Mouse (Mus musculus): ENCODE measurements at regions not wholly inside any gene's neighbourhood (a gene's known extent, or its start where the extent isn't known, plus 50 kb on each side); places are given as distances from the start of the nearest gene placed in this dataset.

DNA sequence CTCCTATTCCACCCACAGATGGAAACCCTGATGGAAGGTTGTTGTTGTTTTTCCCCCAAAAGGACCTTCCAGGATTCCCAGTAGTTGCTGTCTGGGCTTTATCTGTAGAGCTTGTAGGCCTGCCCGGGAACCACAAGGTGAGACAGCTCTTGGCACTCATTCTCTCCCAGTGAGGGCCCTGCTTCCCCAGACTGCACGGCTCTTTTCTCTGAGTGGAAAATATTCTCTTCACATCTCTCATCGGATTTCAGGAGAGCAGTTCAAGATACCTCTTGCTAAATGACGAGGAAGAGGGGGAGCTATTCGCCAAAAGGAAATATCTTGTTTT lies 140.0 kb upstream of the Ank start:
- Histone ChIP-seq H3K9me3 (replicated peaks; ENCODE audit: control insufficient read depth, low read length) (no peaks in the 10 kb centered on the region), H3K4me2 (ENCODE audit: low read depth, low read length) (no peak overlapping the region), H3K4me3 (replicated peaks; ENCODE audit: low read length) (no peak overlapping the region), H3K36me3 (ENCODE audit: control insufficient read depth, insufficient read depth, low read length) (no peaks in the 10 kb centered on the region), H3K4me1 (ENCODE audit: control insufficient read depth, insufficient read depth, low read length) (no peaks in the 10 kb centered on the region), H3K27me3 (ENCODE audit: control insufficient read depth, insufficient read depth, low read length) (no peaks in the 10 kb centered on the region), H3K9ac (ENCODE audit: low read length) (no peak overlapping the region), H3K27ac (ENCODE audit: low read length) (no peak overlapping the region)
- ATAC-seq (ENCODE audit: insufficient read depth, low FRiP score) = no peak
- WGBS = 69% methylated on average over 5 of the region's 5 CpGs

- Histone ChIP-seq H3K27ac (ENCODE audit: low read length) (no peak overlapping the region), H3K4me2 (ENCODE audit: low read depth, low read length) (no peak overlapping the region), H3K9ac (ENCODE audit: low read length) (no peak overlapping the region), H3K36me3 (ENCODE audit: control insufficient read depth, insufficient read depth, low read length) (no peaks in the 10 kb centered on the region), H3K4me3 (replicated peaks; ENCODE audit: low read length) (no peak overlapping the region), H3K9me3 (replicated peaks; ENCODE audit: control insufficient read depth, low read length) (no peaks in the 10 kb centered on the region), H3K4me1 (ENCODE audit: control insufficient read depth, insufficient read depth, low read length) (no peaks in the 10 kb centered on the region), H3K27me3 (ENCODE audit: control insufficient read depth, insufficient read depth, low read length) (no peaks in the 10 kb centered on the region)
- WGBS = 83% methylated on average over 5 of the region's 5 CpGs
- ATAC-seq (ENCODE audit: insufficient read depth, low FRiP score) = no peak
These were observed 138.7 kb upstream of the Ank start for GRCm38 (mm10) chr15:27327744-27328143.

GRCm38 (mm10) chr15:27328441-27328840 lies 138.0 kb upstream of the Ank start:
- H3K4me2 ChIP-seq (ENCODE audit: low read depth, low read length) = no peak overlapping the region
- ATAC-seq (ENCODE audit: insufficient read depth, low FRiP score) = no peak

DNA sequence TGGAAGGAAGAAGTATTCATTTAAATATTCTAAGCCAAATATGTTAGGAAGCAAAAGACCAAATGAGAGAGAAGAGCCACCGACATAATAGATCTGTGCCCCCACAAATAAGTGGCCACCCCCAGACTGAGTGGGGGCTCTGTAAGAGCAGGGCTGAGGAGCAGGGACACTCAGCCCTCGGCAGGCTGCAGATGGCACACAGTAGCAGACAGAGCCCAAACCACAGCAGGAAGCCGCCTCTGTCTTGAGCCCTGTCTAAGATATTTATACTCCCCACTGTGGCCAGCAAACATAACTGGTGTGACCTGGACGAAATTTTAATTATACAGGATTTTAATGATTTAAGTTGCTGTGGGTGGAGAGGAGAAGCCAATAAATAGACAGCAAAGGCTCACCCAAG lies 126.4 kb upstream of the Ank start:
- no peaks in the 10 kb centered on the region for H3K36me3 ChIP-seq (ENCODE audit: control insufficient read depth, insufficient read depth, low read length)
- no peak for ATAC-seq (ENCODE audit: insufficient read depth, low FRiP score)
- no peak overlapping the region for H3K9ac ChIP-seq (ENCODE audit: low read length)
- no peak overlapping the region for H3K27ac ChIP-seq (ENCODE audit: low read length)
- no peak overlapping the region for H3K4me2 ChIP-seq (ENCODE audit: low read depth, low read length)
- H3K4me1 ChIP-seq (ENCODE audit: control insufficient read depth, insufficient read depth, low read length) = no peaks in the 10 kb centered on the region
- H3K27me3 ChIP-seq (ENCODE audit: control insufficient read depth, insufficient read depth, low read length) = no peaks in the 10 kb centered on the region
- H3K9me3 ChIP-seq (replicated peaks; ENCODE audit: control insufficient read depth, low read length) = no peaks in the 10 kb centered on the region; the same call in 1 of the 2 replicates
- WGBS = 65% methylated on average over 4 of the region's 4 CpGs
- no peak overlapping the region for H3K4me3 ChIP-seq (replicated peaks; ENCODE audit: low read length)

More at GRCm38 (mm10) chr15:27328441-27328840, 138.0 kb upstream of the Ank start:
- Histone ChIP-seq H3K9ac (ENCODE audit: low read length) (no peak overlapping the region), H3K36me3 (ENCODE audit: control insufficient read depth, insufficient read depth, low read length) (no peaks in the 10 kb centered on the region), H3K4me1 (ENCODE audit: control insufficient read depth, insufficient read depth, low read length) (no peaks in the 10 kb centered on the region), H3K27ac (ENCODE audit: low read length) (no peak overlapping the region), H3K4me3 (replicated peaks; ENCODE audit: low read length) (no peak overlapping the region), H3K27me3 (ENCODE audit: control insufficient read depth, insufficient read depth, low read length) (no peaks in the 10 kb centered on the region), H3K9me3 (replicated peaks; ENCODE audit: control insufficient read depth, low read length) (no peaks in the 10 kb centered on the region)
- 88% methylated on average over 2 of the region's 2 CpGs for WGBS

DNA sequence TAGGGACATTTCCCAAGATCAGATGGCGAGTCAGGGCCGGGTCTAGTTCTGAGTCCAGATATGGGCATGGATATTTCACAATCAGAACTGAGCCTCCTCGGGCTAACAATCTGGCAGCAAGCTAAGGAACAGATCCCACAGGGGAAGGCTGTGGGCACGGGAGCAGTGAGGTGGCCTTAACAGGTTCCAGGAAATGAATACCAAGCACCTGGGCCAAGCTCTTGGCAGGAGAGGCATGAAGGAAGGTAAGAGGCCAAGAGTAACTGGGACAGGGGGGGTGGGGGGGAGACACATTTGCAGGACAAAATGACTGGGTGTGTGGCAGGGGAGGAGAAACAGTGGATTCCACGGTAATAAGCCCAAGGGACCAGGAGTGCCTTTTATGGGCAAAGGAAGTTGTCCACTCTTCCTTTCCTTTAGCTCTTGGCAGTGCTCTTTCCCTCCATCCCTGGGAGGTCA lies 124.9 kb upstream of the Ank start:
- Histone ChIP-seq H3K27me3 (ENCODE audit: control insufficient read depth, insufficient read depth, low read length) (no peaks in the 10 kb centered on the region), H3K9ac (ENCODE audit: low read length) (no peak overlapping the region), H3K4me2 (ENCODE audit: low read depth, low read length) (no peak overlapping the region), H3K9me3 (replicated peaks; ENCODE audit: control insufficient read depth, low read length) (no peaks in the 10 kb centered on the region; the same call in 1 of the 2 replicates), H3K4me1 (ENCODE audit: control insufficient read depth, insufficient read depth, low read length) (no peaks in the 10 kb centered on the region), H3K27ac (ENCODE audit: low read length) (no peak overlapping the region), H3K4me3 (replicated peaks; ENCODE audit: low read length) (no peak overlapping the region), H3K36me3 (ENCODE audit: control insufficient read depth, insufficient read depth, low read length) (no peaks in the 10 kb centered on the region)
- no peak for ATAC-seq (ENCODE audit: insufficient read depth, low FRiP score)
- WGBS = 74% methylated on average over 5 of the region's 5 CpGs

DNA sequence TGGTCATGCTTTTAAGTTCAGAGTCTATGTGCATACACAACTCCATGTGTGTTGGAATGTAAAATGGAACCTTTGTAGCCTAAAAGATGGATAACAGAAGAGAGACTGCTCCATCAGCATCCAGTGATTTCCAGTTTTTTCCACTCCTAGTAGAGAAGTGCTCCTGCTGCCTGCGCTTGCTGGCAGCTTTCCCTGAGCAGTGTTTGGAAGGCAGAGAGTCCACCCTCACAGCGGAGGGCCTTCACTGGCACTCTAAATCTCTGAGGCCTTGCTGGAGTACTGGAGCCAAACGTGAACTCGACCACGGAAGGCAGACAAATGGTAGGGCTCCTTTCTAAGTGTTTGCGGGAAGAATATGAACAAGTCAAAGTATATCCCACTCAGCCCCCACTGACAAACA lies 108.0 kb upstream of the Ank start:
- H3K27me3 ChIP-seq (ENCODE audit: control insufficient read depth, insufficient read depth, low read length) = no peaks in the 10 kb centered on the region
- no peak overlapping the region for H3K27ac ChIP-seq (ENCODE audit: low read length)
- H3K36me3 ChIP-seq (ENCODE audit: control insufficient read depth, insufficient read depth, low read length) = no peaks in the 10 kb centered on the region
- H3K4me1 ChIP-seq (ENCODE audit: control insufficient read depth, insufficient read depth, low read length) = no peaks in the 10 kb centered on the region
- 42% methylated on average over 6 of the region's 6 CpGs for WGBS
- no peak for ATAC-seq (ENCODE audit: insufficient read depth, low FRiP score)
- H3K4me3 ChIP-seq (replicated peaks; ENCODE audit: low read length) = no peak overlapping the region
- H3K9me3 ChIP-seq (replicated peaks; ENCODE audit: control insufficient read depth, low read length) = no peaks in the 10 kb centered on the region
- H3K4me2 ChIP-seq (ENCODE audit: low read depth, low read length) = no peak overlapping the region
- H3K9ac ChIP-seq (ENCODE audit: low read length) = no peak overlapping the region

DNA sequence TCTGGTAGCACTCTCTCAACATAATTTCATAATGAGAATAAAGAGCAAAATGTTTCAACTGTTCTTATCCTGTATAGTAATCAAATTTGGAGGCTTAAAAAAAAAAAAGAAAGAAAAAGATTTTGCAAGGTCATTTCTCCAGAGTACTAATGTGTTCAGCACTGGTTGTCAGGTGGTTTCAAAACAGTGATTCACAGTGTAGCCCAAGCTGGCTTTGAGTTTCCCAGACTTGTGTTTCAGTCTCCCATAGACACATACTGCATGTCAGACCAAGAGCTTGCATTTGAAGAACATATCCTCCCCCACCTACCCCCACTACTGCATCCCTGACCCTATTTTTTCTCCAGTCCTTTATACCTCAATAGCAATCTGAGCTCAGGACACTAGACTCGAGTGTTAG lies 107.2 kb upstream of the Ank start:
- Histone ChIP-seq H3K4me1 (ENCODE audit: control insufficient read depth, insufficient read depth, low read length) (no peaks in the 10 kb centered on the region), H3K4me3 (replicated peaks; ENCODE audit: low read length) (no peak overlapping the region), H3K9me3 (replicated peaks; ENCODE audit: control insufficient read depth, low read length) (no peaks in the 10 kb centered on the region), H3K27me3 (ENCODE audit: control insufficient read depth, insufficient read depth, low read length) (no peaks in the 10 kb centered on the region), H3K9ac (ENCODE audit: low read length) (no peak overlapping the region), H3K4me2 (ENCODE audit: low read depth, low read length) (no peak overlapping the region), H3K27ac (ENCODE audit: low read length) (no peak overlapping the region), H3K36me3 (ENCODE audit: control insufficient read depth, insufficient read depth, low read length) (no peaks in the 10 kb centered on the region)
- ATAC-seq (ENCODE audit: insufficient read depth, low FRiP score) = no peak
- WGBS = 61% methylated on average over 1 of the region's 1 CpGs

DNA sequence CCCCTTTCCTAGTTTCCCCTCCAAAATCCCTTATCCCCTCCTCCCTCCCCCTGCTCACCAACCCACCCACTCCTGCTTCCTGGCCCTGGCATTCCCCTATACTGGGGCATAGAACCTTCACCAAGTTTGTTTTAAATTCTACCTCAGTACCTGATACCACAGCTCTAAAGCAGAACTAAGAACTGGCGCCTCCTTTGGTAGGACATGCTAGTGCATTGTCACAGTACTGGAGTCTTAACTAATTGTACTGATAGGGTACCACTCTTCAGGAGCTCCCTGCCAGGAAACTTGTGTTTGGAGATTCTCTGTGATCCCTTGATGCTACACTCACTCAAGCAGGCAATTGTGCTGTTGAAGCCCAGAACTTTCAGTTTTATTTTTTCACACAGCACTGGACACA lies 92.0 kb upstream of the Ank start:
- no peaks in the 10 kb centered on the region for H3K27me3 ChIP-seq (ENCODE audit: control insufficient read depth, insufficient read depth, low read length)
- no peaks in the 10 kb centered on the region for H3K9me3 ChIP-seq (replicated peaks; ENCODE audit: control insufficient read depth, low read length)
- WGBS = 57% methylated on average over 1 of the region's 1 CpGs
- no peak overlapping the region for H3K4me2 ChIP-seq (ENCODE audit: low read depth, low read length)
- no peak overlapping the region for H3K9ac ChIP-seq (ENCODE audit: low read length)
- no peaks in the 10 kb centered on the region for H3K36me3 ChIP-seq (ENCODE audit: control insufficient read depth, insufficient read depth, low read length)
- no peak for ATAC-seq (ENCODE audit: insufficient read depth, low FRiP score)
- no peak overlapping the region for H3K4me3 ChIP-seq (replicated peaks; ENCODE audit: low read length)
- no peak overlapping the region for H3K27ac ChIP-seq (ENCODE audit: low read length)
- H3K4me1 ChIP-seq (ENCODE audit: control insufficient read depth, insufficient read depth, low read length) = no peaks in the 10 kb centered on the region

DNA sequence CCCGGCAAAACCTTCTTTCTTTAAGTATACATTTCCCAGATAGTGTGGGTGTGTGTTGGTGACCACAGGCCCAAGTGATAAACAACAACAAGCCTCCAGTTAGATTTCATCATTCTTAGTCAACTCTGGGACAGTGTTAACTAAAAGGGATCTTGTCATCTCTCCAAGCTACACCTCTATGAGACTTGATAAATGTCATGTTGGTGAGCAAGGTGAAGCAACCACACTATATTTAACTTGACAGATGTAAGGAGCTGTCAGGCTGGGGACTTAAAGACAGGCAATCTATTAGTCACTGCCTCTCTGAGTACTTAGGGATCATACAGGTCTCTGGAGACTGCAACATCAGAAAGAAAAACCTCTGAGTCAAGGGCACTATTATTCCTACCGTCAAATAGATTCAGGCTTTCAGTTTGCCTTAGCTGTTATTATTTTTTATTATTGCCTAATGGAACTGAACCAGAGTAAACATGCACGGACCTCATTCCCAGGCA lies 87.8 kb upstream of the Ank start:
- ATAC-seq (ENCODE audit: insufficient read depth, low FRiP score) = no peak
- no peak overlapping the region for H3K9ac ChIP-seq (ENCODE audit: low read length)
- H3K36me3 ChIP-seq (ENCODE audit: control insufficient read depth, insufficient read depth, low read length) = no peaks in the 10 kb centered on the region
- no peak overlapping the region for H3K4me2 ChIP-seq (ENCODE audit: low read depth, low read length)
- 74% methylated on average over 3 of the region's 3 CpGs for WGBS
- no peaks in the 10 kb centered on the region for H3K27me3 ChIP-seq (ENCODE audit: control insufficient read depth, insufficient read depth, low read length)
- H3K4me3 ChIP-seq (replicated peaks; ENCODE audit: low read length) = no peak overlapping the region
- H3K4me1 ChIP-seq (ENCODE audit: control insufficient read depth, insufficient read depth, low read length) = no peaks in the 10 kb centered on the region
- no peak overlapping the region for H3K27ac ChIP-seq (ENCODE audit: low read length)
- H3K9me3 ChIP-seq (replicated peaks; ENCODE audit: control insufficient read depth, low read length) = no peaks in the 10 kb centered on the region

DNA sequence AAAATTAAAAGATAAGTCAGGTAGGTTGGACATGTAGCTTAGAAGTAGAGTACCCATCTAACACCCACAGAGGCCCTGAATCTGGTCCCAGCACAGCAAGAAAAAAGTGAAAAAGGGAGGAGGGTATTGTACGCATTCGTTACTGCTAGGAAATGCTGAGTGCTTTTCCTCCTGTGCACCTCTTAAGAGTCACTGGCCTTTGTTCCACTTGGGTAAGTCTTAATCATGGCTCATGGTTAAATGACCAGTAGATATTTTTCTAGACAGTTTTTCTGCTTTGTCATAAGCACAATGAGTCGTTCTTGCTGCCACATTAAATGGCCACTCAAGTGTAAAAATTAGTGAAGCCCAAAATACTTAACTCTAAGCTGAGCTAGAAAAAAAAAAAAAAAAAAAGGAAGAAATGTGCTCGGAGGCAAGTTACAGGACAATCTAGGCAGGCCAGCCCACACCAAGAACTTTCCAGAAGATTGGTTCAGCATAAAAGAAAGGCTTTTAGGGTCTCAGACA lies 86.0 kb upstream of the Ank start:
- H3K27ac ChIP-seq (ENCODE audit: low read length) = no peak overlapping the region
- 81% methylated on average over 4 of the region's 4 CpGs for WGBS
- H3K27me3 ChIP-seq (ENCODE audit: control insufficient read depth, insufficient read depth, low read length) = no peaks in the 10 kb centered on the region
- H3K9ac ChIP-seq (ENCODE audit: low read length) = no peak overlapping the region
- no peaks in the 10 kb centered on the region for H3K36me3 ChIP-seq (ENCODE audit: control insufficient read depth, insufficient read depth, low read length)
- no peak for ATAC-seq (ENCODE audit: insufficient read depth, low FRiP score)
- H3K4me3 ChIP-seq (replicated peaks; ENCODE audit: low read length) = no peak overlapping the region
- H3K4me2 ChIP-seq (ENCODE audit: low read depth, low read length) = no peak overlapping the region
- H3K4me1 ChIP-seq (ENCODE audit: control insufficient read depth, insufficient read depth, low read length) = no peaks in the 10 kb centered on the region
- no peaks in the 10 kb centered on the region for H3K9me3 ChIP-seq (replicated peaks; ENCODE audit: control insufficient read depth, low read length)
